Mouse (Mus musculus) hindbrain, embryonic 11.5 days (tissue): ENCODE measurements around the gene Macrod2. TPM values are rescaled to one million over a fixed set of nuclear protein-coding genes. Genes with fewer than 3 reads are reported as not detected.

Experiments used
- ATAC-seq: fragments of 200-750 bp; cut with Nextera tagmentation; 2 replicates; pipeline ENCODE4 v1.8.0; 2017; ENCODE audit warnings: mild to moderate bottlenecking, moderate TSS enrichment, moderate library complexity; ENCODE audit not compliant: low FRiP score
- DNase-seq: peaks from one replicate; pipeline ENCODE4 v3.0.0-alpha.2; 2015; ENCODE audit warnings: low spot score
- H3K27ac ChIP-seq: fragments of 300-500 bp; sonication (generic); 2 replicates; pipeline ENCODE4 v1.5.1; 2014; ENCODE audit warnings: mild to moderate bottlenecking, low read depth, low read length
- H3K27me3 ChIP-seq: fragments of 300-500 bp; sonication (generic); 2 replicates; pipeline ENCODE4 v1.6.1; 2014; ENCODE audit warnings: mild to moderate bottlenecking, low read length, moderate library complexity, mixed read lengths; ENCODE audit not compliant: control insufficient read depth, insufficient read depth
- H3K36me3 ChIP-seq: fragments of 300-500 bp; sonication (generic); 2 replicates; pipeline ENCODE4 v1.6.1; 2014; ENCODE audit warnings: mild to moderate bottlenecking, low read length, moderate library complexity, mixed read lengths; ENCODE audit not compliant: control insufficient read depth, insufficient read depth
- H3K4me1 ChIP-seq: fragments of 300-500 bp; sonication (generic); replicated peaks from 2 replicates; pipeline ENCODE4 v1.6.1; 2014; ENCODE audit warnings: low read length, mixed read lengths; ENCODE audit not compliant: control insufficient read depth, insufficient read depth
- H3K4me2 ChIP-seq: fragments of 300-500 bp; sonication (generic); replicated peaks from 2 replicates; pipeline ENCODE4 v1.6.1; 2014; ENCODE audit warnings: mild to moderate bottlenecking, low read depth, low read length
- H3K4me3 ChIP-seq: fragments of 300-500 bp; sonication (generic); 2 replicates; pipeline ENCODE4 v1.5.1; 2014; ENCODE audit warnings: low read depth, low read length
- H3K9ac ChIP-seq: fragments of 300-500 bp; sonication (generic); 2 replicates; pipeline ENCODE4 v1.6.1; 2014; ENCODE audit warnings: low read depth, low read length
- H3K9me3 ChIP-seq: fragments of 300-500 bp; sonication (generic); 2 replicates; pipeline ENCODE4 v1.6.1; 2016; ENCODE audit warnings: low read length; ENCODE audit not compliant: control insufficient read depth
- WGBS: fragments of 180-500 bp; shearing (Covaris S2); extraction: QIAGEN DNeasy Blood & Tissue Kit; methylation state at CpG from one replicate; pipeline ENCODE4 v1.1.7; 2014; 5-methylcytosine and 5-hydroxymethylcytosine counted together
- polyA plus RNA-seq: library from polyadenylated mRNA; unstranded; fragments of >200 nt; fragmentation: Nextera tagmentation; extraction: Ambion mirVana; gene quantifications from 2 replicates; pipeline ENCODE4 v1.2.1, GENCODE M21; 2014

Gene Macrod2
- polyA plus RNA-seq, 1 experiment from 2014 or later: 42.5 TPM

DNA sequence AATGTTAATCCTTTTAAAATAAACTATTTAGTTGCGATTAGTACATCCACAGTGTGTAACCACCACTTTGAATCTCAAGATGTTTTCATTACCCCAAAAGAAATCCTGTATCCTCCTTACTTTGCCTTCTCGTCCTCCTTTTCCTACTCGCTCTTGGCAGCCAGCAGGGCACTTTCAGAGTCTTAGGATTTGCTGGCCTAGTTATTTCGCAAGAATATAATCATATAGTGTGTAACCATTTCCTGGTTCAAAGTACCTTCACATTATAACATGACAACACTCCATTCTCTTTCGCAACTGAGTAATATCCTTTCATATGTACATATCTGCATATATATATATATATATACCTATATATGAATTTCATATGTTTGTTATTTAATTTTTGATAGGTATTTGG, 298.7 kb downstream of the Macrod2 start:
- Histone ChIP-seq H3K9me3 (no peaks in the 10 kb centered on the region), H3K27ac (no peak overlapping the region), H3K4me2 (no peak overlapping the region), H3K4me3 (no peak overlapping the region), H3K27me3 (no peaks in the 10 kb centered on the region), H3K4me1 (no peaks in the 10 kb centered on the region), H3K36me3 (no peaks in the 10 kb centered on the region), H3K9ac (no peak overlapping the region)
- 89% methylated on average over 5 of the region's 5 CpGs for WGBS
- DNase-seq (no peak), ATAC-seq (no peak)

DNA sequence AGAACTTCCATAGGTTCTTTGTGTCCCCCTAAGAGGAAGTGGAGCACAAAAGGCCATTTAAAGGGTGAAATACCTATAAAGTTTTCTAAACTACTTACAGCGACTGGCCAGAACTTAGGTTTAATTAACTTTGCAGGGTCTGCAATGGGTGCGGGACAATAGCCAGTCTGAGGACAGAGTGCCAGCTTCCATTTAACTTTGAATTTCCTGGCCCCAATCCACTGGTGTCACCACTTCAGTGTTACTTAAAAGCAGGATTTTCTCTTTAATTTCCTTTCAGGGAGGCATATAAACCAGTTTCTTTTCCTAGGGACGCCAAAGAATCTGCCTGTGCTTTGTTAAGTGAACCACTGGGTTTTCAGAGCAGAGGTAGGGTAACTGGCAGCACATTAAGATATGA, 303.5 kb downstream of the Macrod2 start:
- Histone ChIP-seq H3K4me3 (no peak overlapping the region), H3K36me3 (no peaks in the 10 kb centered on the region), H3K9me3 (no peaks in the 10 kb centered on the region), H3K27ac (no peak overlapping the region), H3K27me3 (no peaks in the 10 kb centered on the region), H3K4me2 (no peak overlapping the region), H3K4me1 (no peaks in the 10 kb centered on the region), H3K9ac (no peak overlapping the region)
- no peak for DNase-seq
- ATAC-seq: no peak
- WGBS: 29% methylated on average over 3 of the region's 3 CpGs

DNA sequence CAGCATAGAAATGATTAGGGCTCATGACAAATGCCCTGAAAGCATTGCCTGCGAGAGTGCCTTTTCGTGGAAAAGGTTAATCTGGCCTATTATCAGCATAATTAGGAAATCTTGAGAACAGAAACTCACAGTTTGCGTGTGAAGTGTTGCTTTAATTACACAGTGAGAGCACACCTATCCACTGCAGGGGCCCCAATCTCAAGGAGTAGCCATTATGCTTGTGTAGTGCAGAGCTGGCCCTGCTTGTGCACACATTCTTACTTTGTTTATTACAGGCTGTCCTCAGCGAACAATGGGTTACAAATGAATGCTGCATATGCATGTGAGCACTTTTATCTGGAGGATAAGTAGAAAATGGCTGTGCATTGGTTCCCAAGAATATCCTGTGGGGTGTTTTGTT, 308.3 kb downstream of the Macrod2 start:
- no peak for DNase-seq

DNA sequence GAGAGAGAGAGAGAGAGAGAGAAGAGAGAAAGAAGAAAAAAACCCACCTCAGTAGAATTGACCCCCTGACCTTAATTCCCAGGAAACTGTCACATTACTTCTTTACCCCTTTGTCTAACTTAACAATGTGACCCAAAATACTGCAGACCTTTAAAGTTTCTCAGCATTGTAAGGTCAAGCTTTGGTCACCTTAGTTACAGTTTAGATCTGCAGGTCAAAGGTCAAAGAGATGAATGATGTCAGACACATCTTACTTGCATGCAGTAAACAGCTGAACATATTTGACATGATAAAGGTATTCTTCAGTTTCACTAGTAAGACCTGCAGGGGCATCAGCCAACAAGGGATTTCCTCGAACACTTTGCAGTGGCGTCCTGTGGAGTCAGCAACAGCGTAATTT, 309.0 kb downstream of the Macrod2 start:
- Histone ChIP-seq H3K9ac (no peak overlapping the region), H3K27ac (no peak overlapping the region), H3K4me1 (0 out of 2 replicates have a peak, but pooled peaks cover 3% of the 10 kb centered on the region), H3K9me3 (no peaks in the 10 kb centered on the region), H3K36me3 (no peaks in the 10 kb centered on the region), H3K4me2 (no peak overlapping the region), H3K27me3 (no peaks in the 10 kb centered on the region), H3K4me3 (no peak overlapping the region)
- ATAC-seq (no peak; the same call in 1 of the 2 replicates), DNase-seq (no peak)
- WGBS: 3% methylated on average over 3 of the region's 3 CpGs

More for the DNA sequence above, 308.3 kb downstream of the Macrod2 start:
- no peak for ATAC-seq
- Histone ChIP-seq H3K9me3 (no peaks in the 10 kb centered on the region), H3K4me3 (no peak overlapping the region), H3K9ac (no peak overlapping the region), H3K36me3 (no peaks in the 10 kb centered on the region), H3K4me2 (no peak overlapping the region), H3K27ac (no peak overlapping the region), H3K27me3 (no peaks in the 10 kb centered on the region), H3K4me1 (0 out of 2 replicates have a peak, but pooled peaks cover 3% of the 10 kb centered on the region)
- 60% methylated on average over 4 of the region's 4 CpGs for WGBS

DNA sequence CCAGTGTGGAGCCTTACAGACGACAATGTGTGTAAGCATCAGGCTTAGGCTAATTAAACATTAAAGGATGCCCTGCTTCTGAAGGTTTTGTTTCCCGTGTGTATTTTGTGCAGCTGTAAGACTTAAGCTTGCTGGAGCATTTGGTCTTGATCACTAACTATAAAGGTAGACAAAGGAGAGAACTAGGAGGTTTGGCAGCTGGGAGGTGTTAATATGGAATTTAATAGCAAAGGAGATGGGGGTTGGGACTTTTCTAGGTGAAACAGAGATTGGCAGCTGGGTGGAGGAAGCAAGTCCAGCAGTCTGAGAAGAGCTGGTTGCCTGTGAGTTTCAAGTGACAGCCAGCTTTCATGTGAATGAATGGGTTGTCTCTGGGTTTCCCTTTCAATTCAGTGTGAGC, 310.2 kb downstream of the Macrod2 start:
- 1% methylated on average over 2 of the region's 2 CpGs for WGBS
- Histone ChIP-seq H3K9ac (no peak overlapping the region), H3K4me2 (no peak overlapping the region), H3K9me3 (no peaks in the 10 kb centered on the region), H3K4me3 (no peak overlapping the region), H3K27me3 (no peaks in the 10 kb centered on the region), H3K36me3 (no peaks in the 10 kb centered on the region), H3K4me1 (0 out of 2 replicates have a peak, but pooled peaks cover 3% of the 10 kb centered on the region), H3K27ac (no peak overlapping the region)
- DNase-seq (peak; percentile 40), ATAC-seq (peak; percentile 51; the same call in 1 of the 2 replicates)

DNA sequence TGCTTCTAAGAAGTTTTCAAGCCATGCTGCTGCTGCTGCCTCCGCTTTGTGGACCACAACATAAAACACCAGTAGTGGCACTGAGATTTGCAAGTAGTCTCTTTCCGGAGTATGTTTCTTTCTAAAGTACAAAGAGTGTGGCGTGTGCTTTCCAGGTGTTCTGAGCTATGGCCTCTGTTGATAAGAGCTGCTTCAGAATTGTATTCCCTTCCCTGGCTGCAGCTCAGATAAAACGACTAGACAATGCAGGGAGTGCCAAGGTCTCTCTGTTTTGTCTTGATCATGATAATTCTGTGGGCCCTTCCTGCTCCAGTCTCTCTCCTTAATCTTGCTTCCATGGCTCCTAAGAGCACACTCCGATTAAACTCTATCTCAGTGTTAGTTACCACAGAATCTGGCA, 312.4 kb downstream of the Macrod2 start:
- 82% methylated on average over 5 of the region's 5 CpGs for WGBS
- ATAC-seq (no peak), DNase-seq (no peak)
- H3K27me3 ChIP-seq: no peaks in the 10 kb centered on the region
- H3K9me3 ChIP-seq: no peaks in the 10 kb centered on the region
- no peak overlapping the region for H3K4me2 ChIP-seq
- no peak overlapping the region for H3K4me3 ChIP-seq
- H3K36me3 ChIP-seq: no peaks in the 10 kb centered on the region
- H3K4me1 ChIP-seq: 0 out of 2 replicates have a peak, but pooled peaks cover 3% of the 10 kb centered on the region
- no peak overlapping the region for H3K9ac ChIP-seq
- H3K27ac ChIP-seq: no peak overlapping the region

DNA sequence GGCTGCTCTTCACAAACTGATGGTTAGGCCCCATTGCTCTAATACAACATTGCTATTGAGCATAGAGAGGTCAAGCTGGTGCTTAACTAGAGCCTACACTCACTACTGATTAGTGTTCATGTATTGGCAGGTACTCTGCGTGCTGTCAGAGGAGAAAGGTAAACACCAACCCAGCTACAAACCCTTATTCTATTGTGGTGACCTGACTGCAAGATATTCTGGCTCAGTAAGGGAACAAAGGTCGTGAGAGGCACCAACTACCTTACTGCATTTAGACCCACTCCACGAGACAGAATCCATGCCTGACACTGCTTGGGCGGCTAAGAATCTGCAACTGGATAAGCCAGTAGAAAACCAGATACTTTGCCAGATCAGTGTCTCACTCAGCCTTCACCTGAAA, 320.7 kb downstream of the Macrod2 start:
- H3K9ac ChIP-seq: no peak overlapping the region
- no peak overlapping the region for H3K4me2 ChIP-seq
- ATAC-seq: no peak
- no peak for DNase-seq
- H3K4me1 ChIP-seq: no peaks in the 10 kb centered on the region
- H3K9me3 ChIP-seq: no peaks in the 10 kb centered on the region
- no peak overlapping the region for H3K27ac ChIP-seq
- 86% methylated on average over 4 of the region's 4 CpGs for WGBS
- H3K36me3 ChIP-seq: no peaks in the 10 kb centered on the region
- H3K4me3 ChIP-seq: no peak overlapping the region
- no peaks in the 10 kb centered on the region for H3K27me3 ChIP-seq

DNA sequence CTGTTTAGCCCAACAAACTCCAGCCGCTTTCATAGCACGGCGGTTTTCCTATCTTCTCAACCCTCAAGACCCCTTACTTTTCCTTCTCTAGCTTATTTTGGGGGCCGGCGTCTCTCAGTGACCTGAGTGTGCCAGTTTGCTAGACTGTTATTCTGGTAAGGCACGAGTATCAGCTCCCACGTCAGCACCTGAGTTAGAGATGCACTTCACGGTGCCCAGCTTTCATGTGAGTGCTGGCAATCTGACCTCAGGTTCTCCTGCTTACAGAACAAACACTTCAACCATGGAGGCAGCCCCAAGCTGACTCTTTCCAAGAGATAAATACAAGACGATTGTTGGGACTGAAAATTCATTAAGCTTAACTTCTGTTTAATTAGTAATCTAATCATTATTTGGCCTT, 322.3 kb downstream of the Macrod2 start:
- H3K4me2 ChIP-seq: no peak overlapping the region
- no peaks in the 10 kb centered on the region for H3K36me3 ChIP-seq
- no peak for ATAC-seq
- 79% methylated on average over 9 of the region's 9 CpGs for WGBS
- H3K27ac ChIP-seq: no peak overlapping the region
- no peak for DNase-seq
- H3K9ac ChIP-seq: no peak overlapping the region
- H3K9me3 ChIP-seq: no peaks in the 10 kb centered on the region
- no peaks in the 10 kb centered on the region for H3K4me1 ChIP-seq
- no peak overlapping the region for H3K4me3 ChIP-seq
- no peaks in the 10 kb centered on the region for H3K27me3 ChIP-seq

DNA sequence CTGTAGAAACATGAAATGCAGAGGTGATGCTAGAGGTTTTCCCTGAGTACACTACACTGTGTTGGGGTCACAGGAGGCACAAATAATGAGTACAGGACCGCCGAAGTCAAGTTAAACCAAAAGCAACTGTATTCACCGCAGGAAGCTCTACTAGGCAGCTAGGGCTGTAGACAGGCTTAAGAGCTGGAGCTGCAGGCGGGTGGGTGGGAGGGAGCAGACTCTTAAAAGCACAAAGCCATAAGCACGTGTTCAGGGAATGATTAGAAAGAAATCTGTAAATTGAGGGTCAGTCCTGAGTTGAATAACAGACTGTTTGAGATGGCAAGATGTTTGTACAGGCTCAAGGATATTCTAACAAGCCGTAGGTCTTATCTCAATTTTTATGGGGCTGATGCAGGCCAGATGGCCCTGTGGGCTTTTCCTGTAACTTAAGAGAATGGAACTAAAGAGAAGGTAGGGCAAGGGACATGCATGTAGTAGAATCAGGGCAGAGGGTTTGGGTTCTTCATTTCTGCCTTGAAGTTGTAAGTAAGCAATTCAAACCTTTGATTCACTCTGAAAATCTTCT, 337.6 kb downstream of the Macrod2 start:
- Histone ChIP-seq H3K36me3 (no peaks in the 10 kb centered on the region), H3K27ac (no peak overlapping the region), H3K4me3 (no peak overlapping the region), H3K4me2 (no peak overlapping the region), H3K9ac (no peak overlapping the region), H3K27me3 (no peaks in the 10 kb centered on the region), H3K4me1 (no peaks in the 10 kb centered on the region), H3K9me3 (no peaks in the 10 kb centered on the region)
- DNase-seq: no peak
- WGBS: 54% methylated on average over 6 of the region's 6 CpGs
- ATAC-seq: no peak
